Mouse (Mus musculus) intestine, embryonic 15.5 days (tissue): Measurements from ENCODE around the gene Usp3. TPM values are rescaled to one million over a fixed set of nuclear protein-coding genes. Genes with fewer than 3 reads are reported as not detected.
A peak's percentile ranks its signal among the peaks of the same experiment; 100 is the strongest.

Source experiments
- ATAC-seq: fragments of 200-750 bp; cut with Nextera tagmentation; 2 replicates; pipeline ENCODE4 v1.8.0; 2017; ENCODE audit warnings: moderate TSS enrichment, moderate library complexity
- H3K27ac ChIP-seq: fragments of 300-500 bp; sonication (generic); 2 replicates; pipeline ENCODE4 v1.5.1; 2015; ENCODE audit warnings: mild to moderate bottlenecking, inconsistent platforms
- H3K27me3 ChIP-seq: fragments of 300-500 bp; sonication (generic); replicated peaks from 2 replicates; pipeline ENCODE4 v1.6.1; 2015; ENCODE audit warnings: inconsistent platforms
- H3K36me3 ChIP-seq: fragments of 300-500 bp; sonication (generic); 2 replicates; pipeline ENCODE4 v1.6.1; 2015; ENCODE audit warnings: inconsistent platforms
- H3K4me1 ChIP-seq: fragments of 300-500 bp; sonication (generic); replicated peaks from 2 replicates; pipeline ENCODE4 v1.6.1; 2015; ENCODE audit warnings: inconsistent platforms
- H3K4me2 ChIP-seq: fragments of 300-500 bp; sonication (generic); replicated peaks from 2 replicates; pipeline ENCODE4 v1.6.1; 2015; ENCODE audit warnings: mild to moderate bottlenecking, inconsistent platforms
- H3K4me3 ChIP-seq: fragments of 300-500 bp; sonication (generic); replicated peaks from 2 replicates; pipeline ENCODE4 v1.5.1; 2015; ENCODE audit warnings: inconsistent platforms
- H3K9ac ChIP-seq: fragments of 300-500 bp; sonication (generic); 2 replicates; pipeline ENCODE4 v1.6.1; 2015; ENCODE audit warnings: inconsistent platforms
- H3K9me3 ChIP-seq: fragments of 300-500 bp; sonication (generic); 2 replicates; pipeline ENCODE4 v1.6.1; 2016; ENCODE audit warnings: inconsistent platforms
- WGBS: fragments of 180-500 bp; shearing (Covaris S2); methylation state at CpG from one replicate; pipeline ENCODE4 v1.1.7; 2015; 5-methylcytosine and 5-hydroxymethylcytosine counted together
- polyA plus RNA-seq: library from polyadenylated mRNA; unstranded; fragments of >200 nt; fragmentation: Nextera tagmentation; extraction: Ambion mirVana; gene quantifications from 2 replicates; pipeline ENCODE4 v1.2.1, GENCODE M21; 2015

Usp3 gene
- polyA plus RNA-seq, 1 experiment from 2014 or later: 79.5 TPM

DNA sequence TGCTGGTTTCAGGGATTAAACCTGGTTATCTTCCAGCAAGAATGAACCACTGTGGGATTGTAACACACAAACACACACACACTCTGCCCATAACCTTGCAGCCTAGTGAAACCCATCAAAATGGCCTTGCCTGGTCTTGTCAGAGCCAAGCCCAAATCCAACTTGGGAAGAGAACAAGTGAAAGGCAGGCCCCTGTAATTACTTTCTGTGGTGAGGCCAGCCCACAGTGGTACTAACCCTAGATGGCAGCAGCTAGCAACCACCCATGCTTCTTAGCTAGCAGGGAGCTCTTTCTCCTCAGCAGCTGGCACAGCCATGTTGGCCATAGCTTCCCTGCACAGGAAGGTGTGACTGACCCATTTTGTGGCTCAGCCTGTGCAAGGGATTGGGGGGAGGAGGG lies 79.8 kb downstream of the Usp3 start:
- H3K27ac ChIP-seq: peak overlapping the region; percentile 98
- peaks cover 23% of the 10 kb centered on the region for H3K4me1 ChIP-seq
- peak overlapping the region; percentile 95 for H3K4me2 ChIP-seq
- no peaks in the 10 kb centered on the region for H3K27me3 ChIP-seq
- H3K9me3 ChIP-seq: no peaks in the 10 kb centered on the region
- H3K36me3 ChIP-seq: peaks cover 17% of the 10 kb centered on the region
- no peak overlapping the region for H3K9ac ChIP-seq
- no peak for ATAC-seq
- no peak overlapping the region for H3K4me3 ChIP-seq

- H3K9me3 ChIP-seq: no peaks in the 10 kb centered on the region
- H3K4me3 ChIP-seq: peak overlapping the region; percentile 63
- H3K27me3 ChIP-seq: no peaks in the 10 kb centered on the region
- peaks cover 23% of the 10 kb centered on the region for H3K4me1 ChIP-seq
- H3K4me2 ChIP-seq: peak overlapping the region; percentile 95
- ATAC-seq: peak; percentile 84
- H3K9ac ChIP-seq: peak overlapping the region; percentile 73
- H3K36me3 ChIP-seq: peaks cover 21% of the 10 kb centered on the region
- H3K27ac ChIP-seq: peak overlapping the region; percentile 98
- 0% methylated on average over 8 of the region's 8 CpGs for WGBS
Measured at GRCm38 (mm10) chr9:66512351-66512671, 80.6 kb downstream of the Usp3 start.

DNA sequence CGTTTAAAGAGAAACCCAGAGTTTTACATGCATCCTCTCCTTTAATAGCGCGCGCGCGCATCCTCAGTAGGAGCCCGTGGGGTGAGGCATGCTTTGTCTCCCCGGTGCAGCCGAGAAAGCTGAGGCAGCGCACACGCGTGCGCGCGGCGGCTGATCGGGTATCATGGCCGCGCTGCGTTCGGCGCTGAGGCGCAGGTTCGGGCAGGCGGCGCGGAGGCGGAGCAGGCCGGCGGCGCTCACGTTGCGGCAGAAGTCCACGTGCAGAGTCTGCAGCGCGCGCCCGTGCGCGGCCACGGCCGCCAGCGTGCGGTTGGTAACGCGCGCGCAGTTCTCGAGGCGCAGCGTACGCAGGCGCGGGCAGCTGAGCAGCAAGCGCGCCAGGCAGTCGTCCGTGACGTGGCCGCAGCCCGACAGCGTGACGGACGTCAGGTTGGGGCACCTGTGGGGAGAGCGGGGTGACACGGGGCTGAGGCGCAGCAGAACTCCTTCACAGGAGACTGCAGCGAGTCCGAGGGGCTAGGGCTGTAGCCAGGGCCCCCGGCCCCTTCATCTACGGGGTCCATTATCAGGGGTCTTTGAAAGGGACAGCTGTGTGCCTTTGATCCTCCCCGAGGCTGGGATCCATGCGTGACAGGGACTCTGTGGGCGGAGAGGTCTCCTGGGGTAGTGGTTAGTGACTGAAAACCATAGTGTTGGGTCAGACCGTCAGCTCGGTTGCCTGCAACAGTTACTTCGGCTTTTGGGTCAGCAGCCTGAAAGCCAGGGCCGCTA lies 81.2 kb downstream of the Usp3 start:
- peaks cover 23% of the 10 kb centered on the region for H3K4me1 ChIP-seq
- H3K27ac ChIP-seq: peak overlapping the region; percentile 98
- H3K4me2 ChIP-seq: peak overlapping the region; percentile 95
- ATAC-seq: peak; percentile 88
- peaks cover 18% of the 10 kb centered on the region for H3K36me3 ChIP-seq
- H3K27me3 ChIP-seq: no peaks in the 10 kb centered on the region
- H3K9ac ChIP-seq: peak overlapping the region; percentile 73
- peak overlapping the region; percentile 63 for H3K4me3 ChIP-seq
- under 1% methylated on average over 76 of the region's 78 CpGs for WGBS
- H3K9me3 ChIP-seq: no peaks in the 10 kb centered on the region

DNA sequence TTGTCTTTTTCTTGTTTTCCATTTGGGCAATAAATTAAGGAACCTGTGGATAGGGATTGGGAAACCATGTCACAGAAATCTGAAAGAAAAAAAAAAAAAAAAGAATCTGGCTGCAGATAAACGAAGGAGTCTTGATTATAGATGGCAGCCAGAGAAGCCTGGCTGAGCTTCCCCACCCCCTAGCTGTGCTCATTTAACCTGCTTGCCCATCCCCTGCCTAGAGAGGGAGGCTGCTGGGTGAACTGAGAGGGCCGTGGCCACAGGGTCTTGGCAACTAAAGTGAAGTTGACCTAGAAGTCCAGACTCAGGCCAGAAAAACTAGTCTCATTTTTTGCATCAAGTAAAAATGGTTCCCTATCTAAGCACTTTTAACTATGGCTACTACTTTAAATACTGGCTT lies 82.0 kb downstream of the Usp3 start:
- no peaks in the 10 kb centered on the region for H3K27me3 ChIP-seq
- H3K27ac ChIP-seq: peak overlapping the region; percentile 98
- 3% methylated on average over 2 of the region's 2 CpGs for WGBS
- no peak for ATAC-seq
- peak overlapping the region; percentile 95 for H3K4me2 ChIP-seq
- peak overlapping the region; percentile 63 for H3K4me3 ChIP-seq
- peaks cover 11% of the 10 kb centered on the region for H3K36me3 ChIP-seq
- H3K4me1 ChIP-seq: peaks cover 23% of the 10 kb centered on the region
- no peaks in the 10 kb centered on the region for H3K9me3 ChIP-seq
- peak overlapping the region; percentile 73 for H3K9ac ChIP-seq

DNA sequence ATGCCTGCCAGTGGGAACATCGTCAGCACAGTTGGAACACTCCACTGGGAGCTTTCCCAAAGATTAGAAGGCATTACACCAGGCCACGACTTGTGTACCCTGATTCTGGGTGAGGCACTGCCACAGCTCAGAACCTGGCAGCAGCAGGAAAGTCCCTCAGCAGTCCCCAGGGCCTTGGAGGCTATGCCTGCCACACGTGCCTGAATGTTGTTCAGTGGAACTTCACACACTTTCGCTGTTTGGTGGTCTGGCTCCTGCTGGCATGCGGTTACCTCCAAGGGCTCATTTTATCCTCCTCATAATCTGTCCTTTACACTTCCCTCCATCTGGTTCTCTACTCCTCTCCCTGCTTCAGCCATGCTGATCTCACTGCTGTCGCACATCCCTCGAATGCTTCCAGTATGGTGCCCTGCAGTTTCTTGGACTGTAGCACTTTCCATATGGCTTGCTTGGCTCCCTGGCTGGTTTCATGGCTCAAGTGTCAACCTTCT lies 82.5 kb downstream of the Usp3 start:
- Histone ChIP-seq H3K9ac (no peak overlapping the region), H3K27ac (peak overlapping the region; percentile 98), H3K36me3 (peaks cover 8% of the 10 kb centered on the region; the same call in 1 of the 2 replicates), H3K9me3 (no peaks in the 10 kb centered on the region), H3K4me3 (peak overlapping the region; percentile 63; the same call in 1 of the 2 replicates), H3K4me2 (no peak overlapping the region), H3K4me1 (peaks cover 23% of the 10 kb centered on the region), H3K27me3 (no peaks in the 10 kb centered on the region)
- 80% methylated on average over 7 of the region's 7 CpGs for WGBS
- no peak for ATAC-seq

GRCm38 (mm10) chr9:66508890-66509399 lies 84.0 kb downstream of the Usp3 start:
- 80% methylated on average over 4 of the region's 4 CpGs for WGBS
- no peak overlapping the region for H3K9ac ChIP-seq
- peaks cover 15% of the 10 kb centered on the region for H3K36me3 ChIP-seq
- ATAC-seq: no peak
- H3K27me3 ChIP-seq: no peaks in the 10 kb centered on the region
- H3K4me1 ChIP-seq: peaks cover 13% of the 10 kb centered on the region
- no peaks in the 10 kb centered on the region for H3K9me3 ChIP-seq
- no peak overlapping the region for H3K4me2 ChIP-seq
- H3K4me3 ChIP-seq: no peak overlapping the region
- H3K27ac ChIP-seq: no peak overlapping the region

DNA sequence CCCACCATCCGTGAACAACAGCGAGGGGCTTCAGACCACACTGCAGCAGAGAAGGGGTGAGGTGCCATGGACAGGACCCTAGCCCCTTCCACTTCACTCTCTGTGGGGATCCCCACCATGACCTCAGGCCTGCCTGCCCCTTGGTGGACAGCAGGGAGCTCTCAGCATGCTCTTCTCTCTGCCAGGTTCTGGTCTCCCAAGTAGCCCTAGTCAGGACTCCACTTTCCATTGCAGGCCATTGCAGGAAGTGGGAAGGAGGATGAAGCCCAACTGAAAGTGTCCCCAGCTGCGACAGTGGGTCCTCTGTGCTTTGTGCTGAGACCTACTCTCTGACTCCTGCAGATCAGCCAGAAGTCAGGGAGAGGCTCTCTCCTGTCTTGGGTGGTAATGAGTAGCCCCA lies 85.3 kb downstream of the Usp3 start:
- no peak for ATAC-seq
- Histone ChIP-seq H3K9ac (no peak overlapping the region), H3K4me3 (no peak overlapping the region), H3K27ac (no peak overlapping the region), H3K9me3 (no peaks in the 10 kb centered on the region), H3K4me1 (peaks cover 8% of the 10 kb centered on the region; the same call in 1 of the 2 replicates), H3K27me3 (no peaks in the 10 kb centered on the region), H3K4me2 (no peak overlapping the region), H3K36me3 (peaks cover 16% of the 10 kb centered on the region)
- 89% methylated on average over 3 of the region's 3 CpGs for WGBS

GRCm38 (mm10) chr9:66506424-66506823 lies 86.5 kb downstream of the Usp3 start:
- ATAC-seq: no peak
- H3K4me1 ChIP-seq: peaks cover 5% of the 10 kb centered on the region; the same call in 1 of the 2 replicates
- no peak overlapping the region for H3K9ac ChIP-seq
- H3K36me3 ChIP-seq: peaks cover 16% of the 10 kb centered on the region
- H3K9me3 ChIP-seq: no peaks in the 10 kb centered on the region
- H3K27ac ChIP-seq: no peak overlapping the region
- no peaks in the 10 kb centered on the region for H3K27me3 ChIP-seq
- no peak overlapping the region for H3K4me3 ChIP-seq
- no peak overlapping the region for H3K4me2 ChIP-seq

DNA sequence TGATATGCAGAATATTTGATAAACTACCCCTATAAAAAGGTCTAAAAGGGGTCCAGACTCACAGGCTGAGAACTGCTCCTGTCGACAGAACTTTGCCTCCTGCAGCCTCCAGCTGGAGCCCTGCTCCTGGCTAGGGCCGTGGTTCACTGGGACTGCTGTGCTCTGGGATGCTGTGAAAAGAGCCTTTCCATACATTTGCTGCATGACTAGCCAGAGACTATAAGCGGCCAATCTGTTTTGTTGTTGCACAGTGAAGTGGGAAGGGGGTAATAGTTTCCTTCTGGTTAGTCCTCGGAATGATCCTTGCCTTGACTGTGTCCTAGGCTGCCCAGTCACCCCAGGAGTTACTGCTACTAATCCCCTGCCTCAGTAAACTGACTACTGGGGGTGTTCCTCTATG lies 86.9 kb downstream of the Usp3 start:
- H3K4me3 ChIP-seq: no peak overlapping the region
- no peak overlapping the region for H3K9ac ChIP-seq
- H3K9me3 ChIP-seq: no peaks in the 10 kb centered on the region
- no peak for ATAC-seq
- no peaks in the 10 kb centered on the region for H3K27me3 ChIP-seq
- 77% methylated on average over 4 of the region's 4 CpGs for WGBS
- H3K4me1 ChIP-seq: peaks cover 5% of the 10 kb centered on the region; the same call in 1 of the 2 replicates
- H3K36me3 ChIP-seq: peaks cover 16% of the 10 kb centered on the region
- no peak overlapping the region for H3K27ac ChIP-seq
- H3K4me2 ChIP-seq: no peak overlapping the region

- no peak overlapping the region for H3K4me3 ChIP-seq
- no peak overlapping the region for H3K9ac ChIP-seq
- no peaks in the 10 kb centered on the region for H3K27me3 ChIP-seq
- 75% methylated on average over 9 of the region's 9 CpGs for WGBS
- no peak overlapping the region for H3K4me2 ChIP-seq
- H3K4me1 ChIP-seq: 0 out of 2 replicates have a peak, but pooled peaks cover 2% of the 10 kb centered on the region
- H3K9me3 ChIP-seq: no peaks in the 10 kb centered on the region
- 0 out of 2 replicates have a peak overlapping the region, but pooled peaks have one; percentile 3 for H3K27ac ChIP-seq
- H3K36me3 ChIP-seq: peaks cover 16% of the 10 kb centered on the region
- peak; percentile 78 for ATAC-seq
Measured at GRCm38 (mm10) chr9:66505141-66505917, 87.6 kb downstream of the Usp3 start.

- 86% methylated on average over 13 of the region's 13 CpGs for WGBS
- no peak overlapping the region for H3K9ac ChIP-seq
- H3K27me3 ChIP-seq: no peaks in the 10 kb centered on the region
- H3K4me3 ChIP-seq: no peak overlapping the region
- no peaks in the 10 kb centered on the region for H3K4me1 ChIP-seq
- no peaks in the 10 kb centered on the region for H3K9me3 ChIP-seq
- no peak overlapping the region for H3K4me2 ChIP-seq
- H3K36me3 ChIP-seq: peaks cover 20% of the 10 kb centered on the region
- no peak overlapping the region for H3K27ac ChIP-seq
- no peak for ATAC-seq
Measured at GRCm38 (mm10) chr9:66504518-66504917, 88.4 kb downstream of the Usp3 start.

DNA sequence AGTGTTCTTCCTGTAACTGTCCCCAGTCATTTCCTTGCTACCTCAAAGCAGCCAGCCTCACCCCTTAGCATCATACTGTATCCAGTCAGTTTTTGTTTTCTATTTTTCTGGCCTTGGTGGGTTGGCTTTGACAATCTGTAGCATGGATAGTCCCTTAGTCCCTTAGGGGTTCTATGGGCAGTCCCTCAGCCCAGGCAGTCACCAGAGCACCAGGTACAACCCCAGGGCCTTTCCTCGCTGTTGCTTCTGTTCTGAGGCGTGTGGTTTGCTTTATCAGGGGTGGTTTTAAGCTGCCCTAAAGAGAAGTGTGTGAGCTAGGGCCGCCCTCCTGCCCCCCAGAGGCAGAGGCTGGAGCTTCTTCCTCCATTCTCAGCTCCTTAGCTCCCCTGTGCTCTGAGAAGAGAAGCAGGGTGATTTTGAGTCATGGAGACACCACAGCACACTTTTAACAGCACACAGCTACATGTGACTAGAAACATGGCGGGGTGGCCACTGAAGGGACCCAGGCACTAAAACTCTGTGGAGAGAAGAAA lies 89.0 kb downstream of the Usp3 start:
- Histone ChIP-seq H3K4me3 (no peak overlapping the region), H3K9me3 (no peaks in the 10 kb centered on the region), H3K4me2 (no peak overlapping the region), H3K4me1 (no peaks in the 10 kb centered on the region), H3K9ac (no peak overlapping the region), H3K36me3 (peaks cover 20% of the 10 kb centered on the region), H3K27ac (no peak overlapping the region), H3K27me3 (no peaks in the 10 kb centered on the region)
- ATAC-seq: no peak
- 88% methylated on average over 4 of the region's 4 CpGs for WGBS
